Mouse (Mus musculus): ENCODE results near the gene Egf. TPM values are rescaled to one million over a fixed set of nuclear protein-coding genes. Genes with fewer than 3 reads are reported as not detected.

The Egf gene
- polyA plus RNA-seq (2011; ENCODE audit: insufficient read depth, insufficient read length, low replicate concordance, missing spikeins): 1.7 and 2.7 TPM in 2 replicates

DNA sequence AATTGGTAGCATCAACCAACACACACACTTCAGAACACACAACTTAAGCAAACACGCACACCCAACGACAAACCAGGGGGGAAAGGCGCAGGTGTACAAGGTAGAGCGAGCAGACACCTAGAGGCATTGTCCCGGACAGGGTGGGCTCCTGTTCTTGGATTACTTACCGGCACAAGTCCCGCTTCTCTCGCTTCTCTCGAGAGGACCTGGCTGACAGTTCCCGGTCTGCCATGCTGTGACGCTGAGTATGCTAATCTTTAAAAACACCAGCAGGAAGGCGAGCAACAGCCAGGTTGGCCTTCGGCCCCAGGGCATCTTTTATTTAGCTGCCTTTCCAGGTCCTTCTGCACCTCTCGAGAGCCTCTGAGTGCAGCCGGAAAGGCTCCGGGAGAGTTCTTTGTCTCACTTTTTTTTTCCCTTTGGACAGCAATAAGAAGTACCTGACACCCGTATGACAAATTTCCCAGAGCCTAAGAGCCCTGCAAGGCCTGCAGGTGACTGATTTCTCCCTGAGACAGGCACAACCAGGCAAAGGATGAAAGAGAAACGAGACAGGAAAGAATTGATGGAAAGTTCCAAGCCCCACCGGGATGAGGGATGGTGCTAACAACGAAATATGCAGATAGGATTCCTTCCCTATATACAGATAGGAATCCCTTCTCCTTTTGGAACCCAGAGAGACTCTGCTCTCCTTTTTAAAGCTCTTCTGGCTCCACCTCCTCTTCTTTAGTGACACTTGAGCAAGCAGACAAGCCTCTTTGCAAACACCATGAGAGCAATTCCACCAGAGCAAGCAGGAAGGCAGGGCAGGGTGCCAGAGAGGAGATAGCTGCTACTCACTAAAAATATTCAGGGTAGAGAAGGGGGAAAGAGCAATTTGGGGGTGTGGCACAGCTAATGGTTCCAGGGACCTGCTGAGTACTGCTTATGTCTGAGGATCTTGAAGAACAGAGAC is at the start of gene Egf:
Egf (minus strand) TSS at position 667 of the 955 bp plus-strand sequence.
- no peak within 1 kb of the TSS for H3K27ac ChIP-seq (ENCODE audit: control insufficient read depth, insufficient read depth, low read depth, low read length, poor library complexity)
- WGBS: 14% methylated on average over 20 of the region's 20 CpGs
- no peak within 1 kb of the TSS for H3K4me3 ChIP-seq (replicated peaks; ENCODE audit: control insufficient read depth, low read depth, low read length)
- TF ChIP-seq POLR2A (IDR thresholded peaks at IDR 0.05; ENCODE audit: borderline replicate concordance, control insufficient read depth, low read depth, low read length) (no peak), CTCF (IDR thresholded peaks at IDR 0.05; ENCODE audit: control insufficient read depth, insufficient read depth, low read length) (no peak)
- no peaks in the 10 kb centered on the region for H3K4me1 ChIP-seq (ENCODE audit: control insufficient read depth, insufficient read depth, low read length)

DNA sequence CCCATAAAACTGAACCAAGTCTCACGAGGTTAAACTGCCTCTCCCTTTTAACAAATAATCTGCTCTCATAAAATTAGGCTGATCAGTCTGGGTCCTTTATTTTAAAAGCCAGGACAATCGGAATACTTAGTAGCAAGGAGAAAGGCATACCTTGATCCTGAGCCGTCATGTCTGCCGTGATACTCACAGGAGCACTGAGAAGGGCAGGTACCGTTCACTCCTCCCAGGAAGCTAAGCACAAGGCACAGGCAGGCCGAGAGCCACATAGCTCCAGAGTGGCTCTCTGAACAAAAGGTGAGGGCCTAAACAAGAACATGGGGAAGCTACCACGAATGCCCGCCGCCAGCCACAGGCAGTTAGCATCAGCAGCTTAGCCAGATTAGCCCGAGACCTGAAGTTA is 48.6 kb upstream of the Egf start, which contains the start of gene Lrit3:
Lrit3 (minus strand) TSS at position 266 of the 400 bp plus-strand sequence.
- Histone ChIP-seq H3K4me3 (replicated peaks; ENCODE audit: control insufficient read depth, low read depth, low read length) (no peak within 1 kb of the TSS), H3K4me1 (ENCODE audit: control insufficient read depth, insufficient read depth, low read length) (no peaks in the 10 kb centered on the region), H3K27ac (ENCODE audit: control insufficient read depth, insufficient read depth, low read depth, low read length, poor library complexity) (no peak within 1 kb of the TSS)
- 76% methylated on average over 10 of the region's 10 CpGs for WGBS
- TF ChIP-seq POLR2A (IDR thresholded peaks at IDR 0.05; ENCODE audit: borderline replicate concordance, control insufficient read depth, low read depth, low read length) (no peak), CTCF (IDR thresholded peaks at IDR 0.05; ENCODE audit: control insufficient read depth, insufficient read depth, low read length) (no peak)

DNA sequence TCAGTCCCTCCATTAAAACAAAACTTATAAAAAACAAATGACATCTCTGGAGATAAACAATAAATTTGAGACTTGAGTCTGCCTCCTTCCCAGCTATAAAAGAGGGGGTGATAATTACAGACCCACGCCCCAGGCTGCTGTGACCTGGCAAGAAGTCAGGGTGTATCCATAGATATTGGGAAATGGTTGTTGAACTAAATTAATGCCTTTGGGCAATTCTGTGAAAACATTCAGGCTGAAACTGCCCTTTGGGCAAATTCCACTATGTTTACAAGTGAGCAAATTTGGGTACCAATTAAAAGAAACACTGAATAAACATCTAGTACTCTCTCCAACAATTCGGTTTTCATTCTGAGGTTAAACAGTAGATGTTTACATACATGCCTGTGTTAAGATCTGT is 43.9 kb upstream of the Egf start:
- Histone ChIP-seq H3K27ac (ENCODE audit: control insufficient read depth, insufficient read depth, low read depth, low read length, poor library complexity) (no peak overlapping the region), H3K4me3 (replicated peaks; ENCODE audit: control insufficient read depth, low read depth, low read length) (no peak overlapping the region), H3K4me1 (ENCODE audit: control insufficient read depth, insufficient read depth, low read length) (no peaks in the 10 kb centered on the region)
- no peak for TF ChIP-seq POLR2A (IDR thresholded peaks at IDR 0.05; ENCODE audit: borderline replicate concordance, control insufficient read depth, low read depth, low read length)
- TF ChIP-seq CTCF (IDR thresholded peaks at IDR 0.05; ENCODE audit: control insufficient read depth, insufficient read depth, low read length): no peak
- 79% methylated on average over 2 of the region's 2 CpGs for WGBS

DNA sequence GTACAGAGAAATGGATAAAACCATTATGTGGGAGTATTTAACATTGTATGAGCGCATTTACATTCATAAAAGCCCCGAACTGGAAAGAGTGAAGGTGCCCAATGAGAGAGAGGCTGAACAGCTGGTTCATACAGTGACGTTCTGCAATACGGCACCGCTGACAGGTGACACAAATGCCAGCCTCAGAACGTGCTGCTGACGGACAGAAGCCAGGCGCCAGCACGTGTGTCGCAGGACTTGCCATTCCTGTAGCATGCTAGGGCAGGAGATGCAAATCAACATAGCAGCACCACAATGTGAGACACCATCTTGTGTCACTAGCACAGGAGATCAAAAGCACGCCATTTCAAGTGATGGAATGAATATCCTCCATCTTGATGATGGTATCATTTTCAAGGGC is 43.4 kb upstream of the Egf start:
- Histone ChIP-seq H3K27ac (ENCODE audit: control insufficient read depth, insufficient read depth, low read depth, low read length, poor library complexity) (no peak overlapping the region), H3K4me1 (ENCODE audit: control insufficient read depth, insufficient read depth, low read length) (no peaks in the 10 kb centered on the region), H3K4me3 (replicated peaks; ENCODE audit: control insufficient read depth, low read depth, low read length) (no peak overlapping the region)
- TF ChIP-seq CTCF (IDR thresholded peaks at IDR 0.05; ENCODE audit: control insufficient read depth, insufficient read depth, low read length) (no peak), POLR2A (IDR thresholded peaks at IDR 0.05; ENCODE audit: borderline replicate concordance, control insufficient read depth, low read depth, low read length) (no peak)
- WGBS: 78% methylated on average over 11 of the region's 11 CpGs

DNA sequence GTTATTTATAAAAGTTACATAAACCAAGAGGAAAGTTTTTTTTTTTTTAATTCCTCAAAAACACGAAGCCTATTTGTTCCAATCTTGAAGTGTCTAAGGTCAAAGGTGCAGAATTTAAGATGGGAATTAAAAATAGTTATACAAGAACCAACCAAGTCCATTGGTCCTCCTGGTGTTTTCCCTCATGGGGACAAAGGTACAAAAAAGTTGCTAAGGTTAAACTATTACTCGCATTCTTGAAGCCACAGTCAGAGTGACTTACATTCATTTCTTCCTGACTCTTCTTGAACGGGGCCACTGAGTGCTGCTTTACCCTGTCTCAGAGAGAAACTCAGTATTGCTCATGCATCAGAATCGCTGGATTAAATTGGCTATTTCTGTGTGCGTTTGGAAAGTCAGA is 42.2 kb upstream of the Egf start:
- no peak overlapping the region for H3K4me3 ChIP-seq (replicated peaks; ENCODE audit: control insufficient read depth, low read depth, low read length)
- WGBS: 69% methylated on average over 5 of the region's 5 CpGs
- TF ChIP-seq POLR2A (IDR thresholded peaks at IDR 0.05; ENCODE audit: borderline replicate concordance, control insufficient read depth, low read depth, low read length): no peak
- no peak for TF ChIP-seq CTCF (IDR thresholded peaks at IDR 0.05; ENCODE audit: control insufficient read depth, insufficient read depth, low read length)
- no peak overlapping the region for H3K27ac ChIP-seq (ENCODE audit: control insufficient read depth, insufficient read depth, low read depth, low read length, poor library complexity)
- H3K4me1 ChIP-seq (ENCODE audit: control insufficient read depth, insufficient read depth, low read length): no peaks in the 10 kb centered on the region

DNA sequence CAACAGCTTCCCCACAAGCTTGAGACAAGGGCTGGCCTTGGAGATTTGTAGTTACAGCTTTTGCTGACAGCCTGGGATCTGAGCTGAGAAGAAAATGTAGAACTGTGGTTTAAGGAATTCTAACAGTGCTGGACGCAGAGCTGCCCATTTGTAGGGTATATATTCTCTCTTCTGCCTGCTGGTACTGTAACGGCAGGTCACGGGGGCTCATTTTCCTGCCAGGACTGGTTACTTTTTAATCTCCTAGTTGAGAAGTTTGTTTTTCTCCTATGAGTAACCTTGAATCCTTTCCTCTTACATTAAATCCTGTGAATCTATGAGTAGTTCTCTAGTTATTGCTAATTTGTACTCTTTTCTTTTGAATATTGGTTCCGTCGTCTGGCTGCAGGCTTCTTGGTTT is 38.7 kb upstream of the Egf start:
- Histone ChIP-seq H3K27ac (ENCODE audit: control insufficient read depth, insufficient read depth, low read depth, low read length, poor library complexity) (no peak overlapping the region), H3K4me3 (replicated peaks; ENCODE audit: control insufficient read depth, low read depth, low read length) (no peak overlapping the region), H3K4me1 (ENCODE audit: control insufficient read depth, insufficient read depth, low read length) (no peaks in the 10 kb centered on the region)
- TF ChIP-seq POLR2A (IDR thresholded peaks at IDR 0.05; ENCODE audit: borderline replicate concordance, control insufficient read depth, low read depth, low read length): no peak
- TF ChIP-seq CTCF (IDR thresholded peaks at IDR 0.05; ENCODE audit: control insufficient read depth, insufficient read depth, low read length): no peak
- 85% methylated on average over 5 of the region's 5 CpGs for WGBS

DNA sequence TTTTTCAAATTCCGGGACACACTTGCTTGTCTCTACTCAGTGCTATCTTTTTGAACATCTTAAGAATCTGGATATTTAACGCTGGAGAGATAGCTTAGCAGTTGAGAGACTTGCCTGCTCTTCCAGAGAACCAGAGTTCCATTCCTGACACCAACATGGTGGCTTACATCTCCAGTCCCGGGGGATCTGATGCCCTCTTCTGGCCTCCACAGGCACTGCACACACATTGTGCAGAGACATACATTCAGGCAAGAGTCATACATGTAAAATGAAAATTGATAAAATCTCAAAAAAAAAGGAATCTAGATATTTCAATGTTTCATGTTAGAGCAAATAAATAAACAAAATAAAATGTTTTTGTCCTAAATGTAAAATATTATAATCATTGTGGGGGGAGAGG is 27.6 kb upstream of the Egf start:
- WGBS: 77% methylated on average over 3 of the region's 3 CpGs
- no peak overlapping the region for H3K27ac ChIP-seq (ENCODE audit: control insufficient read depth, insufficient read depth, low read depth, low read length, poor library complexity)
- no peak overlapping the region for H3K4me3 ChIP-seq (replicated peaks; ENCODE audit: control insufficient read depth, low read depth, low read length)
- H3K4me1 ChIP-seq (ENCODE audit: control insufficient read depth, insufficient read depth, low read length): no peaks in the 10 kb centered on the region
- TF ChIP-seq CTCF (IDR thresholded peaks at IDR 0.05; ENCODE audit: control insufficient read depth, insufficient read depth, low read length): no peak
- TF ChIP-seq POLR2A (IDR thresholded peaks at IDR 0.05; ENCODE audit: borderline replicate concordance, control insufficient read depth, low read depth, low read length): no peak

DNA sequence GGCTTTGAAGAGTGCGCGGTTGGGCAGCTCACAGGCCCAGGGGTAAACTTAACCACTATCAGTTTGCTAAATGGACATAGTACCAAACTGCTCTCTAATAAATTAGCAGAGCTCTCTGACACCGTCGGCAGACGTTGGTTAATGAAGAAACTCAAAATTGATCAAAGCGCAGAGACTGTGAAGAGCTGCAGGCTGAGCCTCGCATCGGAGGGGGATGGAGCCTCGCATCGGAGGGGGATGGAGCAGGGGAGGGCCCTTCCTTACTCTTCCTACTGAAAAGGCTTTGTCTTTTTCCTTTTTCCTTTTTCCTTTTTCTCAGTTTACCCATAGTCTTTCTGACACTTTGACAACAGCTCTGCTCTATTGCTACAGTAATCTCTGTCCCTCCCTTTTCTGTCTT is 26.3 kb upstream of the Egf start:
- no peak overlapping the region for H3K27ac ChIP-seq (ENCODE audit: control insufficient read depth, insufficient read depth, low read depth, low read length, poor library complexity)
- no peaks in the 10 kb centered on the region for H3K4me1 ChIP-seq (ENCODE audit: control insufficient read depth, insufficient read depth, low read length)
- H3K4me3 ChIP-seq (replicated peaks; ENCODE audit: control insufficient read depth, low read depth, low read length): no peak overlapping the region
- TF ChIP-seq CTCF (IDR thresholded peaks at IDR 0.05; ENCODE audit: control insufficient read depth, insufficient read depth, low read length) (no peak), POLR2A (IDR thresholded peaks at IDR 0.05; ENCODE audit: borderline replicate concordance, control insufficient read depth, low read depth, low read length) (no peak)
- WGBS: 70% methylated on average over 10 of the region's 10 CpGs
